Mouse (Mus musculus) forebrain, embryonic 12.5 days (tissue): ENCODE measurements around the gene Acoxl. TPM values are rescaled to one million over a fixed set of nuclear protein-coding genes. Genes with fewer than 3 reads are reported as not detected.
"Not testable (repeated sequence)": the region's sequence is repeated elsewhere in the genome, so short reads cannot be mapped to it uniquely, and the experiment has no call there.

Source experiments
- ATAC-seq: fragments of 200-750 bp; cut with Nextera tagmentation; 2 replicates; pipeline ENCODE4 v1.8.0; 2017; ENCODE audit warnings: moderate TSS enrichment; ENCODE audit not compliant: low FRiP score
- H3K27ac ChIP-seq: fragments of 300-500 bp; sonication (generic); 2 replicates; pipeline ENCODE4 v1.5.1; 2016; ENCODE audit warnings: mild to moderate bottlenecking
- H3K27me3 ChIP-seq: fragments of 300-500 bp; sonication (generic); 2 replicates; pipeline ENCODE4 v1.6.1; 2016; ENCODE audit warnings: mild to moderate bottlenecking
- H3K36me3 ChIP-seq: fragments of 300-500 bp; sonication (generic); replicated peaks from 2 replicates; pipeline ENCODE4 v1.6.1; 2016; ENCODE audit warnings: mild to moderate bottlenecking
- H3K4me1 ChIP-seq: fragments of 300-500 bp; sonication (generic); 2 replicates; pipeline ENCODE4 v1.6.1; 2016
- H3K4me2 ChIP-seq: fragments of 300-500 bp; sonication (generic); 2 replicates; pipeline ENCODE4 v1.6.1; 2016; ENCODE audit warnings: mild to moderate bottlenecking, moderate library complexity
- H3K4me3 ChIP-seq: fragments of 300-500 bp; sonication (generic); replicated peaks from 2 replicates; pipeline ENCODE4 v1.5.1; 2016; ENCODE audit warnings: mild to moderate bottlenecking
- H3K9ac ChIP-seq: fragments of 300-500 bp; sonication (generic); 2 replicates; pipeline ENCODE4 v1.6.1; 2016; ENCODE audit warnings: mild to moderate bottlenecking
- H3K9me3 ChIP-seq: fragments of 300-500 bp; sonication (generic); 2 replicates; pipeline ENCODE4 v1.6.1; 2016
- WGBS: fragments of 180-500 bp; shearing (Covaris S2); methylation state at CpG from one replicate; pipeline ENCODE4 v1.1.7; 2016; 5-methylcytosine and 5-hydroxymethylcytosine counted together
- polyA plus RNA-seq: library from polyadenylated mRNA; unstranded; fragments of >200 nt; fragmentation: Nextera tagmentation; extraction: Ambion mirVana; gene quantifications from 2 replicates; pipeline ENCODE4 v1.2.1, GENCODE M21; 2016

Acoxl gene
- polyA plus RNA-seq, 1 experiment from 2014 or later, result 0.11 TPM

DNA sequence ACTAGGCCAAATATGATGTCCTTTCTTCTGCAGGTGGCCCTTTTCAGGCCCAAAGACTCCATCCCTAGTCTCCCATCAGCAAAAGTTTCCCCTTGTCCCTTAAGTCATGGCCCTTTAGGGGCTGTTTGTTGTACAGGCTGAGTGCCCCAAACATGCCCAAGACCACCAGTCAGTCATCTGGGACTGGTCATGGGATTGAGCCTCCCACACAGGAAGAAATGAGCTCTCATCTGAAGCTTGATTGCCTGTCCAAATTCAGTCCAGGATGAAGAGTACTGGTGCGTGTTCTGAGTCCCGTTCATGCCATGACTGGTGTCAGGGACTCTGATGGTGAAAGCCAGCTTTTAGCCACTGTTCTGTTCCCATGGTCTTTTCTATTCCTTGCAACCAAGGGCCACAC, 253.8 kb downstream of the Acoxl start:
- Histone ChIP-seq H3K4me2 (no peak overlapping the region), H3K4me3 (no peak overlapping the region), H3K36me3 (no peaks in the 10 kb centered on the region), H3K27ac (no peak overlapping the region), H3K9me3 (no peaks in the 10 kb centered on the region), H3K4me1 (peaks cover 14% of the 10 kb centered on the region), H3K9ac (no peak overlapping the region), H3K27me3 (no peaks in the 10 kb centered on the region)
- ATAC-seq, result no peak
- WGBS, result 73% methylated on average over 2 of the region's 2 CpGs

- H3K4me3 ChIP-seq, result no peak overlapping the region
- no peak for ATAC-seq
- H3K27ac ChIP-seq, result no peak overlapping the region
- peaks cover 14% of the 10 kb centered on the region for H3K4me1 ChIP-seq
- no peak overlapping the region for H3K4me2 ChIP-seq
- no peaks in the 10 kb centered on the region for H3K27me3 ChIP-seq
- H3K9ac ChIP-seq, result no peak overlapping the region
- no peaks in the 10 kb centered on the region for H3K9me3 ChIP-seq
- no peaks in the 10 kb centered on the region for H3K36me3 ChIP-seq
- WGBS, result 89% methylated on average over 5 of the region's 5 CpGs
These were observed 255.5 kb downstream of the Acoxl start for GRCm38 (mm10) chr2:128094196-128094595.

- Histone ChIP-seq H3K9ac (no peak overlapping the region), H3K27me3 (no peaks in the 10 kb centered on the region), H3K36me3 (no peaks in the 10 kb centered on the region), H3K4me2 (no peak overlapping the region), H3K4me1 (peaks cover 14% of the 10 kb centered on the region), H3K4me3 (no peak overlapping the region), H3K27ac (no peak overlapping the region), H3K9me3 (no peaks in the 10 kb centered on the region)
- ATAC-seq, result no peak
- WGBS, result 84% methylated on average over 2 of the region's 2 CpGs
These were observed 255.9 kb downstream of the Acoxl start for GRCm38 (mm10) chr2:128094602-128095001.

- H3K27ac ChIP-seq, result no peak overlapping the region
- H3K9me3 ChIP-seq, result no peaks in the 10 kb centered on the region
- H3K27me3 ChIP-seq, result no peaks in the 10 kb centered on the region
- no peak for ATAC-seq
- H3K9ac ChIP-seq, result no peak overlapping the region
- peaks cover 14% of the 10 kb centered on the region for H3K4me1 ChIP-seq
- H3K36me3 ChIP-seq, result no peaks in the 10 kb centered on the region
- no peak overlapping the region for H3K4me2 ChIP-seq
- no peak overlapping the region for H3K4me3 ChIP-seq
- WGBS, result 27% methylated on average over 1 of the region's 1 CpGs
These were observed 256.6 kb downstream of the Acoxl start for GRCm38 (mm10) chr2:128095270-128095669.

DNA sequence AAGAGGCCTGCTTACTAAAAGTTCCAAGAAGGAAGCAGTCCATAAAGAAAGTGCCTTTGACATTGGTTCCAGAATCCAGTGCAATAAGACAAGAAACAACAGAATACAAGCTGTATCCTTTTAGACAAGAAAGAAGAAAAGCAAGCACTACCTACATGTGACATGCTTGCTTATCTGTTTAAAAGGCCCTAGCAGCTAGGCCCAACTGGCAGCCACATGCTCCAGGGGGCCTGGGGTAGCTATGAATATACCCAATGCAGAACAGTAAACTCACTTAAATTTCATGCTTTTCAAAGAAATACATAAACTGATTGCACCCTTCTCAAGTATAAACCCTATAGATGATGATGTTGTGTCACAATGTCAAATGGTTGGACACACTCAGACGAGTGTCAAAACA, 257.4 kb downstream of the Acoxl start:
- Histone ChIP-seq H3K9me3 (no peaks in the 10 kb centered on the region), H3K27ac (no peak overlapping the region), H3K4me2 (no peak overlapping the region), H3K4me1 (peaks cover 14% of the 10 kb centered on the region), H3K36me3 (no peaks in the 10 kb centered on the region), H3K4me3 (no peak overlapping the region), H3K27me3 (no peaks in the 10 kb centered on the region), H3K9ac (no peak overlapping the region)
- 85% methylated on average over 1 of the region's 1 CpGs for WGBS
- ATAC-seq, result no peak

DNA sequence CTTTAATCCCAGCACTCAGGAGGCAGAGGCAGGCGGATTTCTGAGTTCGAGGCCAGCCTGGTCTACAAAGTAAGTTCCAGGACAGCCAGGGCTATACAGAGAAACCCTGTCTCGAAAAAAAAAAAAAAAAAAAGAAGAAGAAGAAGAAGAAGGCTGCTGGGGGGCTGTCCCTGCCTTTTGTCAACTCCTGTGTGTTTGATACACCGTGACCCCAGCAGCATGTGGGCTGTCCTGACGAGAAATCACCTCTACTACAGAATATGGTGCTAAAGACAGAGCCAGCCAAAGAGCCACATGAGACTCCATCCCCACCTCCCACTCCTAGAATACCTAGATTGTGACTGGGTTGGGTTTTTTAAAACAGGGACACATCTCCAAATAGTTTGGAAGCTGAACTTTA, 259.4 kb downstream of the Acoxl start:
- H3K27ac ChIP-seq, H3K4me1 ChIP-seq, H3K27me3 ChIP-seq, H3K9me3 ChIP-seq, H3K9ac ChIP-seq, H3K4me2 ChIP-seq, ATAC-seq, H3K36me3 ChIP-seq, H3K4me3 ChIP-seq: not testable (repeated sequence)
- 82% methylated on average over 4 of the region's 5 CpGs for WGBS

GRCm38 (mm10) chr2:128102086-128102485, 263.4 kb downstream of the Acoxl start:
- no peak overlapping the region for H3K4me2 ChIP-seq
- H3K27ac ChIP-seq, result no peak overlapping the region
- H3K4me3 ChIP-seq, result no peak overlapping the region
- no peaks in the 10 kb centered on the region for H3K4me1 ChIP-seq
- no peak overlapping the region for H3K9ac ChIP-seq
- ATAC-seq, result no peak
- H3K27me3 ChIP-seq, result no peaks in the 10 kb centered on the region
- H3K9me3 ChIP-seq, result no peaks in the 10 kb centered on the region
- H3K36me3 ChIP-seq, result no peaks in the 10 kb centered on the region
- 93% methylated on average over 9 of the region's 9 CpGs for WGBS

- no peak overlapping the region for H3K4me2 ChIP-seq
- H3K9me3 ChIP-seq, result no peaks in the 10 kb centered on the region
- H3K4me1 ChIP-seq, result no peaks in the 10 kb centered on the region
- H3K27me3 ChIP-seq, result no peaks in the 10 kb centered on the region
- 84% methylated on average over 5 of the region's 5 CpGs for WGBS
- ATAC-seq, result no peak
- no peak overlapping the region for H3K4me3 ChIP-seq
- H3K27ac ChIP-seq, result no peak overlapping the region
- H3K36me3 ChIP-seq, result no peaks in the 10 kb centered on the region
- H3K9ac ChIP-seq, result no peak overlapping the region
These were observed 266.1 kb downstream of the Acoxl start for GRCm38 (mm10) chr2:128104815-128105214.

DNA sequence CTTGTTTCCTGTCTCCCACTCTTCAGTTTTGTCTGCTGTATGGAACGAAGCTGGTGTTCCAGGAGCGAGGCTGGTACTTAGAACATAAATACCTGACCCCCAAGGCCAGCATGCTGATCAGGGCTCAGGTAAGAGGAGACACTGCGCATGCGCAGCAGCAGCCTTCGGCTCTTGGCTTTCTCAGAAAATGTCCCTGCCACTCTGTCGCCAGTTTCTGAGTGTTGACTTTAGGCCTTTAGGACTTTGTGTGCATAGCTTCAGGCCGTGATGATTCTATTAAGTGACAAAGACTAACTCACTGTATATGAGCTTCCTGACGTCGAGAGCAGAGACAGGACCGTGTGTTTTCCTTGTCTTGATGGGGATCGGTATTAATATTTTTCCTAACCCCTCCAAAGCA, 267.0 kb downstream of the Acoxl start:
- 89% methylated on average over 11 of the region's 11 CpGs for WGBS
- Histone ChIP-seq H3K9me3 (no peaks in the 10 kb centered on the region), H3K4me2 (no peak overlapping the region)

GRCm38 (mm10) chr2:128111537-128111936, 272.9 kb downstream of the Acoxl start:
- no peak overlapping the region for H3K27ac ChIP-seq
- H3K27me3 ChIP-seq, result no peaks in the 10 kb centered on the region
- no peak overlapping the region for H3K4me3 ChIP-seq
- H3K4me2 ChIP-seq, result no peak overlapping the region
- no peak overlapping the region for H3K9ac ChIP-seq
- H3K9me3 ChIP-seq, result no peaks in the 10 kb centered on the region
- no peak for ATAC-seq
- WGBS, result 70% methylated on average over 9 of the region's 9 CpGs
- H3K4me1 ChIP-seq, result peaks cover 4% of the 10 kb centered on the region
- no peaks in the 10 kb centered on the region for H3K36me3 ChIP-seq

More for the DNA sequence above, 267.0 kb downstream of the Acoxl start:
- Histone ChIP-seq H3K4me1 (no peaks in the 10 kb centered on the region), H3K9ac (no peak overlapping the region), H3K27me3 (no peaks in the 10 kb centered on the region), H3K27ac (no peak overlapping the region), H3K4me3 (no peak overlapping the region), H3K36me3 (no peaks in the 10 kb centered on the region)
- no peak for ATAC-seq

GRCm38 (mm10) chr2:128114621-128115020, 275.9 kb downstream of the Acoxl start:
- WGBS, result 77% methylated on average over 3 of the region's 3 CpGs
- Histone ChIP-seq H3K4me2 (no peak overlapping the region), H3K27me3 (no peaks in the 10 kb centered on the region), H3K9me3 (no peaks in the 10 kb centered on the region), H3K4me3 (no peak overlapping the region), H3K9ac (no peak overlapping the region), H3K27ac (no peak overlapping the region), H3K4me1 (peaks cover 4% of the 10 kb centered on the region), H3K36me3 (no peaks in the 10 kb centered on the region)
- no peak for ATAC-seq

DNA sequence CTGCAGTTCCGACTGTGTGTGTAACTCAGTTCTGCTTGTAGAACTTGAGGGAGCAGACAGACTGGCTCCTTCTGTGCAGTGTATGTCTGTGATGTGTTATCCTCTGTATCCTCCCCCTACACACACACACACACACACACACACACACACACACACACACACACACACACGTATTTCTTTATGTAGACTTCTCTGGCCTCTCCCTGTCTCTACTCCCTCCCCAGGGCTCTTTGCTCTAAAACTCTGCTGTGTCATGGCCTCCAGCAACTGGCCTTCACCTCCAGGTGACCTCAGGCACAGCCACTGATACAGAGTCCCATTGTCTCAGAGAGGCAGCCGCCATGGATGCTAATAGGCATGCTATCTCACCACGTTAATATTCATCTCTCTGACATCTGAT, 276.9 kb downstream of the Acoxl start:
- H3K9ac ChIP-seq, result no peak overlapping the region
- ATAC-seq, result no peak
- no peak overlapping the region for H3K4me2 ChIP-seq
- peaks cover 4% of the 10 kb centered on the region for H3K4me1 ChIP-seq
- no peaks in the 10 kb centered on the region for H3K9me3 ChIP-seq
- no peaks in the 10 kb centered on the region for H3K36me3 ChIP-seq
- no peak overlapping the region for H3K27ac ChIP-seq
- WGBS, result 51% methylated on average over 4 of the region's 4 CpGs
- H3K27me3 ChIP-seq, result peaks cover 9% of the 10 kb centered on the region
- H3K4me3 ChIP-seq, result no peak overlapping the region

- WGBS, result 64% methylated on average over 7 of the region's 7 CpGs
- Histone ChIP-seq H3K36me3 (no peaks in the 10 kb centered on the region), H3K4me1 (peaks cover 8% of the 10 kb centered on the region), H3K4me3 (no peak overlapping the region), H3K4me2 (no peak overlapping the region), H3K9ac (no peak overlapping the region), H3K27ac (no peak overlapping the region), H3K27me3 (peaks cover 28% of the 10 kb centered on the region), H3K9me3 (no peaks in the 10 kb centered on the region)
- ATAC-seq, result no peak
These were observed 278.9 kb downstream of the Acoxl start for GRCm38 (mm10) chr2:128117605-128118004.

- no peak overlapping the region for H3K4me3 ChIP-seq
- WGBS, result 96% methylated on average over 9 of the region's 9 CpGs
- peaks cover 41% of the 10 kb centered on the region for H3K27me3 ChIP-seq
- no peak for ATAC-seq
- no peak overlapping the region for H3K9ac ChIP-seq
- H3K27ac ChIP-seq, result no peak overlapping the region
- peaks cover 22% of the 10 kb centered on the region for H3K4me1 ChIP-seq
- H3K9me3 ChIP-seq, result no peaks in the 10 kb centered on the region
- H3K36me3 ChIP-seq, result no peaks in the 10 kb centered on the region
- no peak overlapping the region for H3K4me2 ChIP-seq
These were observed 280.3 kb downstream of the Acoxl start for GRCm38 (mm10) chr2:128118971-128119370.
